Mouse (Mus musculus) layer of hippocampus, postnatal 14 days (tissue): ENCODE measurements around the gene Scamp1. TPM values are rescaled to one million over a fixed set of nuclear protein-coding genes. Genes with fewer than 3 reads are reported as not detected.
A peak's percentile ranks its signal among the peaks of the same experiment; 100 is the strongest.

ENCODE experiments used
- DNase-seq, 2 experiments: peaks; one replicate each; pipeline ENCODE4 v3.0.0; 2021 to 2022; ENCODE audit warnings: low spot score in 2 of 2, mixed read lengths in 1 of 2
- total RNA-seq, 2 experiments: library from RNA; stranded (reverse); gene quantifications; 2 replicates each; pipeline ENCODE4 v1.2.3; 2021

The Scamp1 gene
- total RNA-seq, 2 experiments from 2014 or later: 180 to 182 TPM

DNA sequence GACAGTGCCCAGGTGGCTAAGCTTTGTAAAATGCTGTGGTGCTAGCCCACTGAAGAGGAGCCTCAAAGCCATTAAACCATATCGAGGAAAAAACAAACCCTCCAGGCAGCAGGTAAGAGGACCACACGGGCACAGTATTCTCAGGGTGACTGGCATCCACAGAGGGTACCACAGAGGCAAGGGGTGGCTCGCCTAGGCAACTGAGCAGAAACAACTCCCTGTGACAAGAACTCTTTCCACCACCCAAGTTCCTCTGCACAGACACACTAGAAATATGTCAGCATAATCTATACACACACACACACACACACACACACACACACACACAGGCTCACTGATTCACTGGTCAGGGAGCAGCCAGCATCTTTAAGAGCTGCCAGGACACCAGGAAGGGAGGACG lies 46.2 kb downstream of the Scamp1 start:
- DNase-seq: no peak

DNA sequence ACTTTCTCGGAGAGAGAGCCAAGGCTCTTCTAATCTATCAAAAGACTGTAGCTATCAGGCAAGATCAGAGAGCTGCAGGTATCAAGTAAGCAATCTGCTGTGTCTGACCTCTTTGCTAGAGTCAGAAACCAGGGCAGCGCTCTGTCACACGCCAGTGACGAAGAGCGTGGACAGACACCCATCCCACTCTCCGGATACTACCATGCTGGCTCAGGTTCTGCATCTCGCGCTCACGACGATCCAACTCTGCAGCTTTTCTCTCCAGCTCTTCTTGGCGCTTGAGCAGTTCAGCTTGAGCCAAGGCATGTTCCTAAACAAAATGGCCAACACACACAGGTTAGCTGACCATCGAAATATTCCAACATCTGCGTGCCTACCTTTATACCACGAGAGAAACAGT lies 53.8 kb downstream of the Scamp1 start:
- no peak for DNase-seq

DNA sequence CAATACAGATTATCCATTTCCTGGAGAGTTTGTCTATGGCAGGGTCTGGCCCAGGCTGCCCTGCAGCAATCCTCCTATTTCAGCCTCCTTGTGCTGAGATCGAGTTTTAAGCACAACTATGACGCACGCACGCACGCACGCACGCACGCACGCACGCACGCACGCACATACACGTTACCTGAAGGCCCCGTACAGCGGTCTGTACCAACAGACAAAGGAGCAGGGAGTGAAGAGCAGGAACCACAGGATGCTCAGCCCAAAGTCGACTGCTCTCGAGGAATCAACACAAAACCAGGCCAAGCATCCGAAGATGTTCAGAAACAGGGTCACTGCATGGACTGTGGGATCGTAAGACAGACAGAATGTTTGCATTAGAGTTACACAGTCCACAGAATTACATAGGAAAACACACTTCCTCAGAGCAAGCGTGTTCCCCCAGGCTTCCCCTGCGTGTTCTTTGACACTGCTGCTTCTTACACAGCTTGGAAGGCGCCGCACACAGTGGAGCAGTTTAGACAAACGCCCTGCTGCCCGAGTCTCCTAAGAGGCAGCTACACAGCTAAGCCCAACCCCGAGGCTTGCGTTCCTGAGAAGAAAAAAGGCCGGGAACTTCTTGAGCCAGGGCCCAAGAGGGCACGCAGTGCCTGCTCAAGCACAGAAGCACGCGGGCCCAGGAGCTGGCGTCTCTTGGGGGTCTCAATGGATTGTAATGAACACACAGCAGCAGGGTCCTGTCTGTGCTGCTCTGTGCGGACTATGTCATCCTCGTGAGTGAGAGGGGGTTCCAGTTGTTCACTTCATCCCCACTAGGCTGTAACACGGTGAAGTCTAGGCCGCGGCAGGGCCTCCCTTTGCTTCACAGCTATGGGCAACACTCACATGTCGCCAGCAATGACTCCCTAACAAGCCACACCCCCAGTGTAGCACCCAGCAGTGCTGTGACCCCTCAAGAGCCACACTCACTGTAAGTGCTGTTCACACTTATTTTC lies 60.6 kb downstream of the Scamp1 start:
- no peak for DNase-seq

DNA sequence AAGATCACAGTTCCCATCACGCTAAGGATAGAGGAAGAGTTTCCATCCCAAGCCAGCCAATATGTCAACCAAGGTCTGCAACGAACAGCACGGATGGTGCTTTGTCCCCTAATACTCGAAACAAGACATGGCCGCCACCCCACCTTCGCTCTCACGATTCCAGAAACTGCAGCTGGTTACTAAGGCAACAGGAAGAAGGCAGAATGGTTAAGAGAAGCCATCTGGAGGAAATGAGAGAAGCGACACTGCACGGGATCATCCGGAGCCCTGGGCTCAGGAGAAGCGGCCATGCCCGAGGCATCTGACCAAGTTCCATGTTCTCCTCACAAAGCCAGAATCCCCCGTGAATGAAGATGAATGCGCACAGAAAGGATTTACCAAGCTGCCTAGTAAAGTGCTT lies 62.0 kb downstream of the Scamp1 start:
- DNase-seq: no peak

DNA sequence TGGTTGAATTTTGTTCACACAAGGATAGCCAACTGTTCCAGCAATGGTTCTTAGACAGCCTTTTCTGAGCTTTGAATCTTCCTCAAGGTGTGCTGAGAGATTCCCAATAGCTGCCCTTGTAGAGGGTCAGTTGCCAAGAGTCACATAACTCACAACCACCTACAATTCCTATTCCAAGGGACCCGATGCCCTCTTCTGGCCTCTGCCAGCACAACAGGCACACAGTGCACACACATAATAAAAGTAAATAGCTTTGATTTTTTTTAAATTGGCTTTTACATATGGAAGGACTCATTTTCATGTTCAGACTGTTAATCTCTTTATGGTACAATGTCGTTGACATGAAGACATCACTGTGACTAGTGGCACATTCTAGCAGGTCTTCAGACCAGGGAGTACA lies 72.9 kb downstream of the Scamp1 start:
- DNase-seq: no peak

DNA sequence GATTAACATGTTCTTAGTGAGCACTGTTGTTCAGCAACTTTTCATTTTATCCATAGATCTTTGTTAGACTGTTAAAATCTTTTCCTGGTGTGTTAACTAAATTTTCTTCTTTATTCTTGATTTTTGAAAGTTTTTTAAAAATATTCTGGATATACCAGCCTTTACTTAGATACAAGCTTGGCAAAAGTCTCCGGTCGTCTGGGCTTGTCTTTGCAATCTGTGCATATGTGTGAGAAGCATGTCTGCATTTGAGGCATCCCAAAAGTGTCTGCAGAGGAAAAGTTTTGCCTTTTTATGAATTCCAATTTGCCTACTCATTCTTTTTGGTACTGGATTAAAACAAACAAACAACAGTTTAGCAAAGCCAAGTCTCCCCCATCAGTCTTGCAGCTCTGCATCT lies 73.5 kb downstream of the Scamp1 start:
- DNase-seq: no peak

DNA sequence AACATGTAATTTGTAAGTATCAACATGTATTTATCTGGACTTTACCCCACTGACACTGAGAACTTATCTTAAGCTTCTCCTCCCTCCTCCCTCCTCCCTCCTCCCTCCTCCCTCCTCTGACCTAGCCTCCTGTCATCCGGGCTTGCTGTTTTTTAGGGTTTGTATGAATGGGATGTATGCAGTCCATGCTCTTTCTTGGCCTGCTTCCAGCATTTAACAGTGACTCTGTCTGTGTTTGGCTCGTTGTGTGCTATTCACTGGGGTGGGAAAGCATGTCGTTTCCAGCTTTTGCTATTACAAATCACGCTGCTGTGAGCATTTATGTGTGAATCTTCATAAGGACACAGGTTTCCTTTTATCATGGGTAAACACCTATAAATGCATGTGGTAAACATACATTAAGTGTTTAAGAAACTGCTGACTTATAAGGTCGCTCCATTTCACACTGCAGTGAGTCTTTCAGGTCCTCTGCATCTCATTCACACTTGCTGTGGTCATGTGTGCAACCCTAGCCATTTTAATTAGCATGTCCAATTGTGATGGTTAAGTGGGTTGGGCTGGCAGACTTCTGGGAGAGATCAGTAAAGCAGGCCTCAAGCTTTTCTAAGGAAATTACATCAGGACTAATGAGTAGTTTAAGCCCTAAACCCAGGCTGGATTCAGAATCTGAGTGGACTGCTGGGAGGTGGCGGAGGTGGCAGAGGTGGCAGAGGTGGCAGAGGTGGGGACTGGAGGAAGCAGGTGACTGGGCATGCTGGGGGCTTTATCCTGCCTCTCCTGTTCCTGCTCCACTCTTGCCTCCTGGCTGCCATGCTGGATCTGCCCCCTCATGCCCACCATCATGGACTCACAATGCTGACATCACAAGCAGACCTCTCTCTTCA lies 74.2 kb downstream of the Scamp1 start:
- DNase-seq: no peak

DNA sequence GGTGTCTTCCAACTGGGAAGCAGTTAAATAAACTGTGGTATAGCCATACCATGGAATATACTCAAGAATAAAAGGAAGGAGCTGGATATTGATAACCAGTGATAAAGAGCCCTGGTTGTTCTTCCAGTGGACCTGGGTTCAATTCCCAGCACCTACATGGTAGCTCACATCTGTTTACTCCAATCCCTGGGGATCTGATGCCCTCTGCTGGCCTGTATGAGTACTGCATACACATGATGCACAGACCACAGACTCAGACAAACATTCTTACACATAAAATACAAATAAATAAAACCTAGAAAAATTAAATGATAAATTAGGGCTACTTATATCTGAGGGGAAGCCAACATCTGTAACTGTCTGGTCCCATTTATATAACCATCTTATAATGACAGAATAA lies 76.8 kb downstream of the Scamp1 start:
- DNase-seq: no peak

DNA sequence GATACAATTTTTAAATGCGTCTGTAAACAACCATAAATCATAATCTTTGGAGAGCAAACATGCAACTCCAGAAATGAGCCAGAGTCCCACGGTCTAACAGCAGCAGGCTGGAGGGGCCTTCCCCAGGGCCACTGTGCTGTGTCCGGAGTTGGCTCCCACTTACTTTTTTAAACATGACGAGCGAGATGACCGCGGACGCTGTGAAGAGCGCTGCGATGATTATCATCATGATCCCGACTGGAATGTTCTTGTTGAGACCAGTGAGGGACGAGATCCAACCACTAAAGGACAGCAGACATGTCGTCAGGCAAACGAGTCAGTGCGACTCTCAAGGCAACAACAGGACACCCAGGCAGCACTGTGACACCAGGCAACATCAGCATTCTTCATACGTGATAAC lies 77.7 kb downstream of the Scamp1 start:
- no peak for DNase-seq

DNA sequence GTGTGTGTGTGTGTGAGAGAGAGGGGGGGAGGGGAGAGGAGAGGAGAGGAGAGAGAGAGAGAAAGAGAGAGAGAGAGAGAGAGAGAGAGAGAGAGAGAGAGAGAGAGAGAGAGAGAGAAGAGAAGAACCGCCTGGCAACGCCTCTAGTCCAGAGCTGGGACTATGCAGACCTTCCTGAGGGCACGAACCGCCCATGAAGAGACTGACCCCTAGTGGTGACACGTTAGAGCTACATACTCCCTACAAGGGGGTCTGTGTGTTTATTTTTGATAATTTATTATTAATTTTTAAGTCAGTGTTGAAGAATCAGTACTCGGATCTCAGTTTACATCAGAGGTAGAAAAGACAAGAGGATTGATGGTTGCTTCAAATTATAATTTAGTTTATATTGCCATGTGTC lies 80.4 kb downstream of the Scamp1 start:
- DNase-seq: peak in 1 of 2 experiments; percentile 60

DNA sequence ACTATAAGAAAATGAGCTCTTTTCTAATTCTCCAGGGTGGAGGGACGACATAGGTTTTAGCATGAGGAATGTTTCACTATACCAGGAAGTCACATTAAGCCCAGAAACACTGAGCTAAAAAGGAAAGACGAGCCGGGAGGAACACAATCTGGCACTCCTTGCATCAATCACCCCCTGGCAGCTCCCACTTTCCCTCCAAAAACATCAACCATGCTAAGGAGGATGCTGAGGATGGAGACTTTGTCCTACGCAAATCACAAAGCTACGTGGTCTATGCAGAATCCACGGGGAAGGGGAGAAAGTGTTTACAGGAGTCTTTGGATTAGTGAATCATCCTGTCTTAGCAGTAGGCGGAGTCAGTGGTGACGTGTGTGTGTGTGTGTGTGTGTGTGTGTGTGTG lies 85.8 kb downstream of the Scamp1 start:
- DNase-seq: no peak

DNA sequence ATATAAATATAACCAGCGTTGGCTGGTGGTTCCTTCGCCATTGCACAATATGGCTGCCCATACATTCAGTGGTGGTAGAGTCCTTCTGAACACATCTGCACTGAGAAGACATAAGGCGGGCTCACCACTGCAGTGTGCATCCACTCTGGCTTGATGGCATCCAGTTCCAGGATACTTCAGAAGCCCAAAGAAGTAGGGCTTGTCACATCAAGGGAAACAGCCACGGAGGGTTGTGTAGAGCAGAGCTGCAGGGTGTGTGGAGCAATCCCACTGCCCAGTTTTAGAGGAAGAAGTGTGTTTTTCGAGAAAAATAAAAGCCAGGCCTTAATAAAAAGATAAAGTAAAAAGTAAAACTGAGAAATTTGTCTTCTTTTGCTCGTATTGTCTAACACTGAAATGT lies 87.0 kb downstream of the Scamp1 start:
- no peak for DNase-seq

DNA sequence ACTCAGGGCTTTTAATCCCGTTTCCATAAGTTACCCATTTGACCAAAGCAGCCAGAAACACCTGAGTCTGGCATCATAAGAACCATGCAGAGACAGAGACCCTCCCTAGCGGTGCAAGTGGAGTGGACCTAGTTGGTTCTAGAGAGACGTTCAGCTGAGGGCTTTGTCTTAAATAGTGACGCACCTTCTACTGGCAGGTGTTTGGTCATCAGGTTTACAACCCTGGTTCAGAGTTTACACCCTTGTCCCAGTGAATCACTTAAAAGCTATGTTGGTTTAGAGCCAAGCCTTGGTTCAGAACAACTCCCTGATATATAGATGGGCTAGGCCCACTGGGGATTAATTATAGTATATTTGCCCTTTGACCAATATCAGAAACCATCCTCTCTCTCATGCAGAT lies 92.4 kb downstream of the Scamp1 start:
- DNase-seq: no peak

DNA sequence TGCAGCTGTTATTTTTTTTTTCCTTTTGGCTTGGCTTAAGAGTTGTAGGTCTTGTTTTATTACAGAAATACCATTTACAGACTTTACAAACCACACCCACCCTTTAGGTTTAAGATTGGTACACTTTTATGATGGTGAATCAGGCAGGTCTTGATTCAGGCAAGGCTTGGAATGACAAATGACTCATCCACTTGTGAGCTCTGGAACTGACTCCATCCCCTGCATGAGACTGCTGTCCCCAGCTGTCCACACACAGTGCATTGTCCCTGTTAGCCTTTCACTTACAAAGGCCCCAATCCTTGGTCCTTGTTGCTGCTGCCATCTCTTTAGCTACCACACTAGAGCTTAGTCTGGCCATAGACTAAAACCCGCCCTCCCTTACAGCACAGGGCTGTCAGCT lies 95.3 kb downstream of the Scamp1 start:
- DNase-seq: no peak

DNA sequence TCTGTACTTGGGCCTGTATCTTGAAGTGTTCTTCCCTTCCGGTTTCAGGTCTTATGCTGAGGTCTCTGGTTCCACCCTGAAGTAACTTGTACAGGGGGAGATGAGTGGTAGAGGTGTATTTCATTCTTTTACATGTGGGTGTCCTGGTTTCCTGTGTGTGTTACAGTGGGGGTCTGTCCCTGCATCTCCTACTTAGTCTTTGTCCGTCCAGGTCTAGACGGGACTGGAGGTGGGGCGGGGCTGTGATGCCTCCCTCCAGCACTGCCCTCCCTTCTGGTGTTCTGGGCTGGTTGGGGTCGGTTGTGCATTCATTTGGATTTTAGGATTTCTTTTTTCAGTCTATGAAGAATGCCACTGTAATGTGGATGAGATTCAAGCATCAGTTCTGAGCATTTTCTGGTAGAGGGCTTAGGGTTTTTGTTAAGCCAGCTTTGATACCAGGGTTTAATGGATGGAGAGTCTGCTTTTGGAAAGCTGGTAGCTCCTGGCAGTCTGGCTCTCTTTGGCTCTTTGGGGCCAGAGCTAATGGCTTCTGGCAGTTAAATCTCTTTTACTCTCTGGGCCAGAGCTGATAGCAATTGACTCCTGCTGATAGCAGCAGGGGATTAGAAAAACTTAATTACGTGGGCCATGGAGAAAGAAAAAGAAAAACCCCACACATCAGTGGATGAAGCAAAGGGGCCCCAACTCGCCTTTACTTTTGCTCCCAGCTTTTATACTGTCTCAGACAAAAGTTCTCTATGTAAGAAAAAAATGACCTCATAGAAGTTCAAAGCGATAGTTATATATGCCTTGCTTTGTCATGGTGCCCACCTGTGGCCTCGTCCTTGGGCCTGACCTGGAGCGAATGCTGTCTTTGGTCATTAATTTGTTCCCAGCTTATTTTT lies 97.2 kb downstream of the Scamp1 start:
- DNase-seq: no peak

DNA sequence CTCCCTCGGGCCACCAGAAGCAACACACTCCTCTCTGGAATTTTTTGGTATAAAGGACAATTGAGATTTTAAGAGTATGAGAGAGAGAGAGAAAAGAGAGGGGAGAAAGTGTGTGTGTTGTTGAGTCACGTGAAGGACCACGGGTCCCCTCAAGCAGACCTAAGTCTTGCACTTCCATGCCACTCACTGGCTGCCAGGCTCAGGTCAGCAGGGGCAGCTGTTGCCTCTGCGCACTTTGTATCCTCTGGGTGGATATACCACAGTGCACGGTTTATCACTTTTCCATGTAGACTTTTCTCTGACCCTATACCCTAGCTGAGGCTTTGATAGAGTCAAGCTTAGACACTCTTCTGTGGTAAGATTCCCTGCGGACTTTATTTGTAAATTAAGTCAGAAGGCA lies 100.0 kb downstream of the Scamp1 start:
- no peak for DNase-seq

DNA sequence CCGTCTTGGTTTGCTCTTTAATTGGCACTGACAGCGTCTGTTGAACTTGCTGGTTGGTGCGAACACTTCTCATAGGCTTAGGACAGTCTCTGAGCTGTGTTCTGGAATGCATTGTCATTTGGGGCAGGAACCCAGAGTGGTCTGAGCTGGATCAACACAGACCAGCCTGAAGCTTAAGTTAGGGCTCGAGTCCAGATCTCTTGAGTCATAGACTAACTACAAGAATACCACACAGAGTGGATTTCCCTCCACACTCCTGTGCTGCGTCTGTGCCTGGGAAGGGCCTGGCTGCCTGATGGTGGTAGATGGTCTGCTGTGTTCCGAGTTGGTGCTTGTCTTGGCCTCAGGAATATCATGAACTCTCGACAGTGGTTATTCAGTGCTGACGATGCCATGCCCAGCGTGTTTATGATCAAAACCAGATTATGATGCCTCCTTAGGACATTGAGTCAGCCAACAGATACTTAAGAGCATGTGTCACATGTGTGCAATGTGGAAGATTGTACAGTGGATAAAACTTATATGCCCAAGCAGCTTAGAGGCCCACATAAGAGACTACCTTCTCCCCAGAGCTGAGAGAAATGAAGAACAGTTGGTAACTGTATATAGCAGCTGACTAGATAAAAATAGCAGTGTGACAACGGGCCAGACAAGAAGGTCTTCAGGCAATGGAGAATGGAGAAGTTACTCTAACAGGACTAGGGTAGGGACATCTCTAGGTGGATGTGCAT lies 100.8 kb downstream of the Scamp1 start:
- DNase-seq: no peak

DNA sequence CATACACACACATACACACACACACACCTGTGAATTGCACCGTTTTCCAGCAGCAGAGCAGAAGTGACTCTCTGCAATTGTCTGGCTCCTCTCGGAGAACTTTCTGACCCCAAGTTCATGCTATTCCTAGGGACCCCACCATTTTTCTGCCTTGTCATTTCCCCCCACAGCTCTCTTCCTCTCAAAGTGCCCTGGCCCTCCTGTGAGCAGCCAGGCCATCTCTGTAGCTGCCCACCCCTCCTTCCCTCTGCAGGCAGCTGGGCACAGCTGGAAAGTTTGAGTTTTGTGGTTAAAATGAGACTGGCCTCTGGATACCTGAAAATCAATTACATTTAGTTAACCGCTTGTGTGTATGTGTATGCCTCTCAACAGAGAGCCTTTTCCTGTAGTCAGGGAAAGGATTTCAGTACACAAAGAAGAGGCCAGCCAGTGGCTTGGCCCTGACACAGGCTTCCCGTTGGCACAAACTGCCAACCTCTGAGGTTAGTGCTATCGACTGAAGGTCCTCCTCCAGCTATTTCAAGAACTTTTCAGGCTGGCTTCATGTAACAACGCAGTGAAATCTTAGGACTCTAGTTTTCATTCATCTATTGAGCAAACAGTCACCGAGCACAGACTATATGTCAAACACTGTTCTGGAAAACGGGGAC lies 102.2 kb downstream of the Scamp1 start:
- no peak for DNase-seq

DNA sequence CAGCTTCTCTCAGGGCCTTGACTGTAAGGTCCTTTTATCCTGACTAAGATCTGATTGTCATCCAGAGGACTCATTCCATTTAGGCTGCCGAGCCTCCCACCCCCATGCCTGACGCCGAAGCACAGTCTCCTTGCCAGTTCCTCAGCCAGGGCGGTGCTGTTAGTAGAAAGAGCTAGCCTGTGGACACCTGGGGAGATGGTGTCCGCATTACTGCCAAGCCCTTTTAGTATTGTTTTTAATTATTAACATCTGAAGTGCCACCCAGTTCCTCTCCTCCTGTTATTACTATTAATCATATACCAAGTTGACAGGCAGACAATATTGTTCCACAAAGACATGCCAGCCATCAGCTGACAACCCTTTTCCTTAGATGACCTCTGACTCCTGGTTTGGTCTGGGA lies 103.6 kb downstream of the Scamp1 start:
- DNase-seq: no peak
